Comparison of ENCODE assay signal across 24 mouse cellular contexts in the genomic region with DNA sequence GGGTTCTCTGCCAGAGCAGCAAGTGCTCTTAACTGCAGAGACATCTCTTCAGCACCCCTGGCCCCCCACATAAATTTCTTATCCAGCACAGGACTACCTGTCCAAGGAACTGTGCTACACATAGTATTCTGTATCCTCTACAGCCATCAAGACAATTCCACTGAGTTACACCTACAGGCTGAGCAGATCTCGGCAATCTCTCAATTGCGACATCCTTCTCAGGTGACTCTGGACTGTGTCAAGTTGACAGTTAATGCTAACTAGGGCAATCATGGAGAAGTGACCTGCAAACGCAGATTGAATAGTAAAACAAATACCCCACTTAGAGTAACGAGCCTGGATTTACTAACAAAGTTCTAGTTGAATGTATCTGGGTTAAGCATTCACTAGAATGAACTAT.
A peak's percentile ranks its signal among the peaks of the same experiment; 100 is the strongest.
DNase-seq lines count a peak whose midpoint lies in the region; ATAC-seq and TF ChIP-seq lines count a peak whose summit lies in the region.
"Had no signal": no experiment of that assay in that cellular context is flagged by ENCODE, and none has a peak within 500 bp of the region (broad histone marks: within the 10 kb centered on the region; RNA-seq: fewer than 3 reads in every experiment).

No protein-coding gene starts in this region.

- no peaks in the 10 kb centered on the region for H3K4me1 ChIP-seq in liver, embryonic 15.5 days (replicated peaks)
- no peaks in the 10 kb centered on the region for H3K4me1 ChIP-seq in liver, embryonic 12.5 days
- H3K4me1 ChIP-seq in intestine, embryonic 15.5 days (replicated peaks) = 0 out of 2 replicates have a peak, but pooled peaks cover 5% of the 10 kb centered on the region
- 0 out of 2 replicates have a peak, but pooled peaks cover 2% of the 10 kb centered on the region for H3K4me1 ChIP-seq in liver, postnatal 0 days (ENCODE audit: insufficient read depth)

- no peaks in the 10 kb centered on the region for H3K36me3 ChIP-seq in liver, embryonic 15.5 days (replicated peaks)
- H3K36me3 ChIP-seq in liver, embryonic 12.5 days = no peaks in the 10 kb centered on the region
- H3K36me3 ChIP-seq in intestine, embryonic 15.5 days = no peaks in the 10 kb centered on the region
- no peaks in the 10 kb centered on the region for H3K36me3 ChIP-seq in liver, postnatal 0 days (replicated peaks; ENCODE audit: insufficient read depth, low read length)
- H3K36me3 ChIP-seq: embryonic facial prominence, embryonic 12.5 days; embryonic facial prominence, embryonic 15.5 days; hindbrain, embryonic 13.5 days had no signal

- DNase-seq in gonadal fat pad, adult 2 months (ENCODE audit: low read depth) = peak; percentile 28
- DNase-seq in liver, postnatal 0 days = peak; percentile 17
- no peak for DNase-seq in frontal cortex, postnatal 10 days (ENCODE audit: low spot score in 2 of 2)
- DNase-seq: adrenal gland, adult 2 months; adrenal gland, postnatal 14 days; cerebellum, adult 11 months; cerebellum, adult 2 months; cerebellum, adult 9-11 months; cerebellum, postnatal 25 days; forebrain, postnatal 0 days; gastrocnemius, postnatal 10 days; gastrocnemius, postnatal 36 days; heart, adult 11 months had no signal

- no peak for TF ChIP-seq EP300 in liver, postnatal 0 days (IDR thresholded peaks at IDR 0.05; ENCODE audit: low read depth)

- TF ChIP-seq CTCF in liver, postnatal 0 days (IDR thresholded peaks at IDR 0.05; ENCODE audit: low read depth) = no peak

- H3K9me3 ChIP-seq in liver, embryonic 15.5 days (replicated peaks) = no peaks in the 10 kb centered on the region
- no peaks in the 10 kb centered on the region for H3K9me3 ChIP-seq in liver, embryonic 12.5 days (replicated peaks)
- H3K9me3 ChIP-seq in intestine, embryonic 15.5 days = no peaks in the 10 kb centered on the region
- no peaks in the 10 kb centered on the region for H3K9me3 ChIP-seq in liver, postnatal 0 days (ENCODE audit: low read length)
- H3K9me3 ChIP-seq: embryonic facial prominence, embryonic 12.5 days; embryonic facial prominence, embryonic 15.5 days; hindbrain, embryonic 13.5 days had no signal

- peak; percentile 52; the same call in 1 of the 2 replicates for ATAC-seq in liver, embryonic 15.5 days (ENCODE audit: insufficient read depth)
- no peak for ATAC-seq in liver, embryonic 12.5 days
- peak; percentile 76 for ATAC-seq in intestine, embryonic 15.5 days
- ATAC-seq in liver, postnatal 0 days = peak; percentile 60; the same call in 1 of the 2 replicates
- ATAC-seq in megakaryocyte-erythroid progenitor cell, adult 5-6 weeks (replicated peaks; ENCODE audit: low FRiP score, low TSS enrichment, poor library complexity, severe bottlenecking) = no peak
- ATAC-seq: CD4-positive, CD25-positive, alpha-beta regulatory T cell, adult 4 months; forebrain, embryonic 14.5 days; forebrain, postnatal 0 days; hindbrain, embryonic 16.5 days had no signal

- no peak overlapping the region for H3K4me2 ChIP-seq in liver, embryonic 15.5 days
- no peak overlapping the region for H3K4me2 ChIP-seq in liver, embryonic 12.5 days
- no peak overlapping the region for H3K4me2 ChIP-seq in intestine, embryonic 15.5 days (replicated peaks)
- H3K4me2 ChIP-seq in liver, postnatal 0 days (ENCODE audit: low read depth, low read length) = no peak overlapping the region
- H3K4me2 ChIP-seq: embryonic facial prominence, embryonic 12.5 days; embryonic facial prominence, embryonic 15.5 days; heart, embryonic 11.5 days; hindbrain, embryonic 13.5 days had no signal

- 54% methylated on average over 4 of the region's 4 CpGs for WGBS in liver, embryonic 15.5 days (ENCODE audit: insufficient replicate concordance)
- 55% methylated on average over 4 of the region's 4 CpGs for WGBS in liver, embryonic 12.5 days (ENCODE audit: insufficient replicate concordance)
- 22% methylated on average over 4 of the region's 4 CpGs for WGBS in intestine, embryonic 15.5 days
- WGBS in liver, postnatal 0 days (ENCODE audit: insufficient replicate concordance) = 48% methylated on average over 4 of the region's 4 CpGs

- H3K27ac ChIP-seq in liver, embryonic 15.5 days (replicated peaks) = no peak overlapping the region
- H3K27ac ChIP-seq in liver, embryonic 12.5 days = no peak overlapping the region
- no peak overlapping the region for H3K27ac ChIP-seq in intestine, embryonic 15.5 days
- no peak overlapping the region for H3K27ac ChIP-seq in liver, postnatal 0 days (ENCODE audit: low read depth)
- H3K27ac ChIP-seq: embryonic facial prominence, embryonic 12.5 days; embryonic facial prominence, embryonic 15.5 days; hindbrain, embryonic 13.5 days had no signal

- no peak overlapping the region for H3K9ac ChIP-seq in liver, embryonic 15.5 days
- no peak overlapping the region for H3K9ac ChIP-seq in liver, embryonic 12.5 days
- H3K9ac ChIP-seq in intestine, embryonic 15.5 days = no peak overlapping the region
- no peak overlapping the region for H3K9ac ChIP-seq in liver, postnatal 0 days (replicated peaks)
- H3K9ac ChIP-seq: embryonic facial prominence, embryonic 12.5 days; embryonic facial prominence, embryonic 15.5 days; forebrain, postnatal 0 days; hindbrain, embryonic 13.5 days had no signal

- H3K27me3 ChIP-seq in liver, embryonic 15.5 days = 0 out of 2 replicates have a peak, but pooled peaks cover 4% of the 10 kb centered on the region
- H3K27me3 ChIP-seq in liver, embryonic 12.5 days (replicated peaks) = peaks cover 13% of the 10 kb centered on the region; the same call in 1 of the 2 replicates
- no peaks in the 10 kb centered on the region for H3K27me3 ChIP-seq in intestine, embryonic 15.5 days (replicated peaks)
- no peaks in the 10 kb centered on the region for H3K27me3 ChIP-seq in liver, postnatal 0 days (ENCODE audit: insufficient read depth, low read length)
- H3K27me3 ChIP-seq: embryonic facial prominence, embryonic 12.5 days; embryonic facial prominence, embryonic 15.5 days; hindbrain, embryonic 13.5 days had no signal

- H3K4me3 ChIP-seq in liver, embryonic 15.5 days (replicated peaks) = no peak overlapping the region
- H3K4me3 ChIP-seq in liver, embryonic 12.5 days = no peak overlapping the region
- no peak overlapping the region for H3K4me3 ChIP-seq in intestine, embryonic 15.5 days (replicated peaks)
- no peak overlapping the region for H3K4me3 ChIP-seq in liver, postnatal 0 days (ENCODE audit: low read depth, low read length)
- H3K4me3 ChIP-seq: embryonic facial prominence, embryonic 12.5 days; embryonic facial prominence, embryonic 15.5 days; hindbrain, embryonic 13.5 days had no signal

Comparison
In these comparisons a context has a peak if more than half of its experiments do, and no peak if none do; other contexts are left out.
1. ATAC-seq: peak in liver, embryonic 15.5 days (single experiment), intestine, embryonic 15.5 days (single experiment) and liver, postnatal 0 days (single experiment); none in liver, embryonic 12.5 days (single experiment) and megakaryocyte-erythroid progenitor cell, adult 5-6 weeks (single experiment).
2. DNase-seq: peak in gonadal fat pad, adult 2 months (single experiment) and liver, postnatal 0 days (single experiment); none in frontal cortex, postnatal 10 days (0 of 2).